Mouse (Mus musculus) common myeloid progenitor, adult 5-6 weeks (primary cell): ENCODE measurements around the gene Cdrt4. TPM values are rescaled to one million over a fixed set of nuclear protein-coding genes. Genes with fewer than 3 reads are reported as not detected.

Experiments
- ATAC-seq: replicated peaks from 2 replicates; pipeline ENCODE4 v1.8.0; 2016; ENCODE audit warnings: low read depth, mild to moderate bottlenecking, moderate TSS enrichment, inconsistent platforms; ENCODE audit not compliant: poor library complexity, severe bottlenecking
- total RNA-seq: library from RNA; stranded (forward); fragments of 200-1000, 187-1606 nt; gene quantifications from 2 replicates; pipeline ENCODE4 v1.2.3, GENCODE M21; 2017

Cdrt4 gene
- total RNA-seq, 1 experiment from 2014 or later, result not detected

- no peak for ATAC-seq
Measured at GRCm38 (mm10) chr11:63028131-63028530, 77.1 kb downstream of the Cdrt4 start.

GRCm38 (mm10) chr11:63029148-63029714 is 78.2 kb downstream of the Cdrt4 start:
- ATAC-seq, result no peak

GRCm38 (mm10) chr11:63029721-63030120 is 78.7 kb downstream of the Cdrt4 start:
- no peak for ATAC-seq

GRCm38 (mm10) chr11:63035420-63036211 is 84.6 kb downstream of the Cdrt4 start:
- no peak for ATAC-seq

GRCm38 (mm10) chr11:63040002-63040661 is 89.1 kb downstream of the Cdrt4 start:
- no peak for ATAC-seq

Other genes starting within 250 kb of the Cdrt4 start
- 1.6 and 3.9 TPM in 2 replicates for gene Zfp287, start 219.3 kb upstream of the Cdrt4 start, total RNA-seq
- gene Gm10428, start 198.1 kb upstream of the Cdrt4 start, total RNA-seq, result not detected in 2 replicates
- gene Zfp286, start 161.7 kb upstream of the Cdrt4 start, total RNA-seq, result 4.2 and 5.1 TPM in 2 replicates
- 16.1 and 16.3 TPM in 2 replicates for gene Trim16, start 131.0 kb upstream of the Cdrt4 start, total RNA-seq
- gene Fbxw10, start 104.1 kb upstream of the Cdrt4 start, total RNA-seq, result 0.58 and 1.2 TPM in 2 replicates
- gene Tvp23b, start 71.7 kb upstream of the Cdrt4 start, total RNA-seq, result 37.7 and 59.4 TPM in 2 replicates
- gene Tekt3, start 110.5 kb downstream of the Cdrt4 start, total RNA-seq, result not detected in 2 replicates
- gene Pmp22, start 177.8 kb downstream of the Cdrt4 start, total RNA-seq, result not detected in 2 replicates